Mouse (Mus musculus): ENCODE measurements around the gene Gabrb1. TPM values are rescaled to one million over a fixed set of nuclear protein-coding genes. Genes with fewer than 3 reads are reported as not detected.

The Gabrb1 gene
- total RNA-seq, 2 experiments from 2014 or later = under 0.01 TPM; not detected in 1

DNA sequence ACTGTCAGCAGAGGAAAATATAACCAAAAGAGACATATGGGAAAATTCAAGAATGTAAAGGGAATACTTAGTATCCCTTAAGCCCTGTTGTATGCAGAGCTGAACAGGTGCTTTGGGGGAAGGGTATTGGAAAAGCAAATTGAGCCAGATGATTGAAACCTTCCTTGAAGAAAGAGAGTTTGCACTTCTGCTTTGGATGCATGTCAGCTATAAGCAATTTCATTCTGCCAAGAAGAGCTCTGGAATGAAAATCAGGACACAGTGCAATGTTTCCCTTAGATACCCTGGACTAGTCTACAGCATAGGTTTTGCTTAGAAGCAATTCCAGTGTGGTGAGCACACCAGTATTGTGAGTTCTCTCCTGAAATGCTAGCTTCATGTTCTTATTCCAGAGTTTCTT is 170.4 kb downstream of the Gabrb1 start:
- no peak for ATAC-seq (ENCODE audit: poor library complexity, severe bottlenecking)

DNA sequence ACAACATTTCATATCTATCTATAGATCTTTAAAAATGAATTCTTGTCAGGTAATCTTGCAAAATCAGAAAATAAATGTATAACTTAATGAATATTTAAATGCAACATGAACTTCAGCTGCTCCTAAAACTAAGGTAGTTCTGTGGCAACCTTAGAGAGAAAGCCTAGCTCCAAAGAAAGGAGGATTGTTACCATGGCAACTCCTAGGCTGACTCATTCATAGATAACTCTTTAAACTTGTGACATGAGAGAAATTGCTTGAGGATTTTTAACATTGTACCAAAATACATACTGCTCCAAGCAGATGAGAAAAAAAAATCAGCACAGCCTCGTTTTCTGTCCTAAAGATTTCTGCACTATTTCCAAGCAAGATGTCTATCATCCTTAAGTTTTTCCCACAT is 171.1 kb downstream of the Gabrb1 start:
- ATAC-seq (ENCODE audit: poor library complexity, severe bottlenecking) = no peak

GRCm38 (mm10) chr5:71830342-71830741 is 172.4 kb downstream of the Gabrb1 start:
- no peak for ATAC-seq (ENCODE audit: poor library complexity, severe bottlenecking)

GRCm38 (mm10) chr5:71842241-71842640 is 184.3 kb downstream of the Gabrb1 start:
- no peak for ATAC-seq (ENCODE audit: poor library complexity, severe bottlenecking)

DNA sequence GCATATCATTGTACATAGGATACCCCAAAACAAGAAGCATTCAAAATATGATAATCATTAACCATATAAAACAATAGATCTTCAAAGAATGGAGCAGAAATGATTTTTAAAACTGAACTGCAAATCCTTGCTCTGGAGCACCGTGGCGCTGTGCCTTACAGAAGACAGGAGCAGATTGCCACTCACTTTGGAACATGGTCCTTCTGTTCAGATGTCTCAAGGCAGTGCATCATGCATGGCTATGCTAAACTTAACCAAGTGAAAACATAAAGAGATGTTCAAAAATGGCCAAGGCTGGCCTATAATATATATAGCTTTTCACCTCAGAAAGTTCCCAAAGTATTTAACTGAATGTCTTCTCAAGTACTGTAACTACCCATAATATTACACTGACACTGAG is 240.3 kb downstream of the Gabrb1 start:
- no peak for ATAC-seq (ENCODE audit: poor library complexity, severe bottlenecking)

- no peak for ATAC-seq (ENCODE audit: poor library complexity, severe bottlenecking)
These were observed 245.5 kb downstream of the Gabrb1 start for GRCm38 (mm10) chr5:71903399-71903798.

DNA sequence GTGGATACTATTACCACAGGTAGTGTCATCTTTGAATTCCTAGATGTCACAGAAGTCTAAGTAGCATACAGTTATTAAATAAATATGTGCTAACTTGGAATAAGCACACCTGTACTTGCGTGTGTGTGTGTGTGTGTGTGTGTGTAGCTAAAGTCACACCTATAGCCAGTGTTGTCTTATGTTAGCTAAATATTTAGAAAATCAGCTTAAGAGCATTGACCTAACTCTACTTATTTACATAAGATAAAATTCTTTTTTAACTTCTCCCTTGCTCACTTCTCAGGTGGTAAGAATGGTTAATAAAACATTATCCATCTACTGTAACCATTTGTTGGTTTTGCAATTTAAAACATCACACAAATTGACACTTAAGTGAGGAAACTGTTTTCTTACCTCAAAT is 256.1 kb downstream of the Gabrb1 start:
- ATAC-seq (ENCODE audit: poor library complexity, severe bottlenecking) = no peak

DNA sequence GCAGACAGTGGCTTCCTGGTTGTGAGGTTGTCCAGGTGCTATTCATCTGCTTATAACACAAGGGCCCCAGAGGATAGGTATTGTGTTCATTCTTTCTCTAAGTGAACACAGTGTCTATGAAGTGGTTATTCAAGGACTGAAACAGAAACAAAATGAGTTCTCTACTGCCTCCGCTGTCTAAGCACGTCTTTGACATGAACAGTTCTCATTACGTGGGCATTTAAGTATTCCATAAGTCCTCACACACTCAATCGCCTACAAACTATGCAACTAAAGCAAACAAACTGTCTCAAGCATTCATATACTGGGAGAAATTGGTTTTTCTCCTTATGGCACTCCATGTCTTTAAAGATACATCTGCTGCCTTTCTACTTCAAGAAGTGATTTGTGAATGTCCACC is 257.8 kb downstream of the Gabrb1 start:
- no peak for ATAC-seq (ENCODE audit: poor library complexity, severe bottlenecking)

- ATAC-seq (ENCODE audit: poor library complexity, severe bottlenecking) = no peak
These were observed 259.3 kb downstream of the Gabrb1 start for GRCm38 (mm10) chr5:71917206-71917605.

DNA sequence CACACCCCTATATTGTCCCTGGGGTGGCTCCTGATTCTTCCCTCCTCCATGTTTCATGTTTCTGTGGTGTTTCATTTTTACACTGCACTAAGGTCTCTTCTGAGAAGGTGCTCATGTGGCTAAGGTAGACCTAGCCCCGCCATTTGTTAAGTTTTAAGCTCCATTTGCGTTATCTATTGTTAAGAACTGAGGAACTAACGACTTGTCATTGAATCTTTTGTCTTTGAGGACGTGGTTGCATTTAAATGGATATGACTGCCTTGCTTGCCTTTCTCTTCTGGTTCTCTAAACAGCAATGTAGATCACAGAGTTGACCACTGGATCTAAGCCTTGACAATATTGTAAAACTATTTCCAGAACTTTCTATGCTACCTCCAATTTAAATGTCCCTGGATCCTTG is 265.7 kb downstream of the Gabrb1 start:
- ATAC-seq (ENCODE audit: poor library complexity, severe bottlenecking) = no peak

DNA sequence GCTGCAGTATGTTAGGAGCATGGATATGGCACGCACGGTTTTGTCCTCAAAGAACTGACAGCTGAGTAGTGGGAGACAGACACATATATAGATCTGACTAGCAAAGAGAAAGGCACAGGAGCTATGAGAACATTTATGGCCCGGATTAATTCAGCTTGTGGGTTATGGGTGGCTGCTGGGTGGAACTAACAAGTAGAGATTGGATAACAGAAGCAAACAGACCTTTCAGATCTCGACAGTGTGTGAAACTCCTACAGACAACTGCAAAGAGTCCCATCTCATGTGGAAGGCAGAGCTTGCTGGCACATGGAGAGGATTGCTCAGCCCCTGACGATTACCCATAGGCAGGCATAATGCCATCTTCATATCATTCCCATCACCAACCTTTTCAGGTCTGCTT is 268.4 kb downstream of the Gabrb1 start:
- ATAC-seq (ENCODE audit: poor library complexity, severe bottlenecking) = no peak

DNA sequence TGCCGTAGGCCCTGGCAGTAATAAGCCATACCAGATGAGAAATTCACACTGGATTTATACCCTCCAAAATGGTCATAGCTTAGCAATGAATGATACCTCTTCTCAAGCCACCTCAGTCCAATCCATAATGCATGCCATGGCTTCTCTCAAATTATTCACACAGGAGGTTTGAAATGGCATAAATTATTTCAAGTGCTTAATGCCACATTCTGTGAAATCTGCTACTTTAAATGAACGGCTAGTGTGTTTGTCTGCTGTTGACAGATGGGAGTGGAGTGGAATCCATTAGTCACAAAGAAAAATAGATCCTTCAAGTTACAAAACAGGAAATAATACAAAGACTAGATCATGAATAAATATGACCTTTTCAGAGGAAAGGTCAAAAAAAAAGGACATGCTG is 272.1 kb downstream of the Gabrb1 start:
- no peak for ATAC-seq (ENCODE audit: poor library complexity, severe bottlenecking)

- ATAC-seq (ENCODE audit: poor library complexity, severe bottlenecking) = no peak
These were observed 293.5 kb downstream of the Gabrb1 start for GRCm38 (mm10) chr5:71951398-71951797.

GRCm38 (mm10) chr5:71955070-71955685 is 297.3 kb downstream of the Gabrb1 start:
- no peak for ATAC-seq (ENCODE audit: poor library complexity, severe bottlenecking)

- ATAC-seq (ENCODE audit: poor library complexity, severe bottlenecking) = no peak
These were observed 307.0 kb downstream of the Gabrb1 start for GRCm38 (mm10) chr5:71964876-71965432.

GRCm38 (mm10) chr5:71965529-71965928 is 307.6 kb downstream of the Gabrb1 start:
- ATAC-seq (ENCODE audit: poor library complexity, severe bottlenecking) = no peak

DNA sequence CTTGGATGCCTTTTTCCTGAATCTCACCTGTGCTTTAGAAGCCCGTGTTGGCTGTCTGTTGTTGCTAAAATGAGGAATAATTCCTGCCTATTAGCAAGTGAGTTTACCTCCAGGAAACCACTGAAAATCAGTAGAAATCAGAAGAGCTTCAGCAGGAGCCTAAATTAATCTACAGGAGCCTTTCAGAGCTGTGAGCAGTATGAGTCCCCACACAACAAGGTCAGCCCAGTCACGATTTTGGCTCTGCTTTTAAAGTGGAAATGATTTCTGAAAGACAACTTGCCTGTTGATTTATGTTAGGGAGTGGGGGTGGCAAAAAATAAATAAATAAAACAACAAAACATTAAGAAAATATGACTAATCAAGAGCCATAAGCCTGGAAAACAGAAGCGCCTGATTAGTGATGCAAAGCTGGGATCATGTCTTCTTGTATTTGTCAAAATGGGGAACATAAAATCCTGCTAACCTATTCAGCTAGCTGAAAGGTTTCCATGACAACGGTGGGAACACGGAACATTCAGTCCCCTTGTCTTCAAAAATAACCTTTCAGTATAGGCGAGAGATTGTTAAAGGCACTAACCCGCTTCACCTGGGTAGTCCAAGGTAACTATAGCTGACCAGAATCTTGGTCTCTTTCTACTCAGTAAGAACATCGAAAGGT is 312.4 kb downstream of the Gabrb1 start:
- ATAC-seq (ENCODE audit: poor library complexity, severe bottlenecking) = no peak

DNA sequence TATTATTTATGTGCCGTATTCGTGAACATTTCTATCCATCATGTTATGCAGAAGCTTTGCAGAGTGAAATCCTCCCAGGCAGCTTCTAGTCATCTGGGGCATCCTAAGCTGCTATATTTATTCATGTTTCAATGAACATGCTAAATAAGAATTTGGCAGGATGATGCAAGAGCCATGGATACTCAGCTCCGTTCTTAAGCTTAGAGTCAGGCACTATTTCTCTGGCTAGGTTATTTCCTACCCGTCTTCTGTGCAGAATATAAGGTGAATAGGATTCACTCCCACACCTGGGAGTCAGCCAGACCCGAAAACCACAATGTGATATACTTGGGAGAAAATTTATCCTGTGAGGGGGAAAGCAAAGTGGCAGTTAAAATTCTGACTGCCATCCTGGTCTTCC is 314.9 kb downstream of the Gabrb1 start:
- ATAC-seq (ENCODE audit: poor library complexity, severe bottlenecking) = no peak

DNA sequence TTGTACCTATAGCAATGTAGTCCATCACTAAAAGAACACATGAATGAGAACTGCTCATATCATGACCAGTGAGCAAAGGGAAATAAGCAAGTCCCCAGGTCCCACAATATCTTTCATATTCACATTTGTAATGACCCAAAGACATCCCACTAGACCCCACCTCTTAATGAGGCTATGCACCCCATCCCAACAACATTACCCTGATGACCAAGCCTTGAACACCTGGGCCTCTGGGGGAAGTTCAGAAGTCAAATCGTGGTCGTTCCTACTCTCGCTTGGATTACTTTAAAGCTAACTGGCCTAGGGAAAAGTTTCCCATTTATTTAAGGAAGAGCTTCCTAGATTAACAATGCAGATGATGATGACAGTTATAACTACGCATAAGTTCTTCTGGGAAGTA is 318.2 kb downstream of the Gabrb1 start:
- ATAC-seq (ENCODE audit: poor library complexity, severe bottlenecking) = no peak

DNA sequence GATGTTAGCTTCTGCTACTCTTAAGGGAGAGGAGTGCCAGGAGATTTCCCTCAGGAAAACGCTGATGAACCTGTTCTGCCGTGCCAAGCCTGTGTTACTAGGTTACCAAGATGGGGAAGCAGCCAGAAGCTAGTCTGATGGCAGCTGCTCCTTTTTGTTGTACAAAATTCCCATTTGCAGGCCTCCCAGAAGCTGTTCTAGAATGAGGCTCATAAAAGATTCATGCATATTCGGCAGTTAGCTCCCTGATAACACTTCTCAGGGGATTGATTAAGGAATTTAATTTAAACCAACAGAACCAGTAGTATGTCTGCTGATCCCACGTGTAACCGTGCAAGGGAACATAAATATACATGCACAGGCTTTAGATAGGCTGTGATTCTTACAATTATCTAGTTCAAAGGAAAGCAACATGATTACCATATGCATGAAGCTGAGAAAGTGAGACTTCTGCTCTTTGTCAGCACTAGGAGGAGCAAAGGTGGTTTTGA is 318.7 kb downstream of the Gabrb1 start:
- ATAC-seq (ENCODE audit: poor library complexity, severe bottlenecking) = no peak

DNA sequence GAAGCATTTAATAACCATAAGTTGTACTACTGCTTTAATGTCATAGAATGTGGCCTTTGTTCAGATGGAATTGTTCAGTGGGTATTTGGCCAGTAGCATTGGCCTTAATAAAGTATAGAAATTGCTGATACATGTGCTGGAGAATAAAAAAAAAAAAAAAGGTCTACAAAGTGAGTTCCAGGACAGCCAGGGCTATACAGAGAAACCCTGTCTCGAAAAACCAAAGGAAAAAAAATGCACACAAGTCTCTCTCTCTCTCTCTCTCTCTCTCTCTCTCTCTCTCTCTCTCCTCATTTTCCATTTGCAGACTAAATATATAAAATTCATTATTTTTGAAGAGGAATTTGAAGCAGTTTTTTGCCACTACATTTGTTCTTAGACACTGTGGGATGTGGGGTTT is 328.6 kb downstream of the Gabrb1 start:
- ATAC-seq (ENCODE audit: poor library complexity, severe bottlenecking) = no peak

GRCm38 (mm10) chr5:71986983-71987398 is 329.1 kb downstream of the Gabrb1 start:
- ATAC-seq (ENCODE audit: poor library complexity, severe bottlenecking) = no peak
